Mouse (Mus musculus): ENCODE results near the gene Zbtb7b.
A peak's percentile ranks its signal among the peaks of the same experiment; 100 is the strongest.

Gene Zbtb7b

DNA sequence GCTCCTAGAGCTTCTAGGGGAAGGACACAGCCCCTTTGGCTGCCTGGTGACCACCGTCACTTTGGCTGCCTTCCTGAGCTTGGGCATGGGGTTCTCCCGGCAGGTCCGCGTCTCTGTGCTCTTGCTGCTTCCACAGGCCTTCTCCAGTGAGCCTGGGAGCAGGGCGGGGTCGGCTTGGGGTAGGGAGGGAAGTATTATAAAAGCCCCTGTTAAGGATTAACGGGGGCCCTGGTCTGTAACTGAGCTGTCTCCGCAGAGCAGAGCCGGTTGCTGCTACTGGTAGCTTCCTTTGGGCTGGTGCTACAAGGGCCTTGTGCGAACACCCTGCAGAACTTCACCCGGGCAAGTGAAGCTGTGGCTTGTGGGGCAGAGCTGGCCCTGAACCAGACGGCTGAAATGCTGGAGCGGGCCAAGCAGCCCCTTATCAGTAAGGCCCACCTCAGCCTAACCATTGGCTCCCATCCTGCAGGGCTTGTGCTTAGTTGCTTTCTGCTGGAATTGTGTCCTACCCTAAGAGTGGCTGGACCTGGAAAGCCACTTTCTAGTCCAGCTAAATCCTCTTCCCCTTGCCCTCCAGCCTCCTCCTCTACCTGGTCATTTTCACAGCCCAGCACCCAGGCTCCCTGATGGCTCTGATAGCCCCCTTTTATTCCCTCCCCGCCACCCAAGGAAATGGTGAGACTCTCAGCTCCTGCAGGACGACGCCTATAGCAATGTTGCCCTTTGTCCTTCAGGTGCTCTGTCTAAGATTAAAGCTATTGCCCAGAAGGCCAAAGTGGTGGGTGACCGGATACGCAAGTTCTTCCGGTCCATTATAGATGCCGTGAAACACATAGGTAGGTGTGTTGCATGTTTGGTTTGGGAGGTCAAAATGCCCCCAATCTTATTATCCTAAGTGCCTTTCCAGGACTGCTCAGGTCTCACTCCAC, 28.8 kb downstream of the Zbtb7b start:
- no peak for DNase-seq (ENCODE audit: low spot score)

- DNase-seq (ENCODE audit: low spot score) = no peak
These were observed 29.5 kb downstream of the Zbtb7b start, which contains the start of gene Dcst1 for GRCm38 (mm10) chr3:89365153-89365485. TSS of gene Dcst1 (minus strand) at chr3:89365253.

- no peak for DNase-seq (ENCODE audit: low spot score)
These were observed 29.9 kb downstream of the Zbtb7b start for GRCm38 (mm10) chr3:89364631-89365030.

- no peak for DNase-seq (ENCODE audit: low spot score)
These were observed 32.9 kb downstream of the Zbtb7b start, which contains the start of gene Dcst2 for GRCm38 (mm10) chr3:89361675-89362074. TSS of gene Dcst2 (plus strand) at chr3:89361975.

GRCm38 (mm10) chr3:89360237-89360636, 34.3 kb downstream of the Zbtb7b start:
- DNase-seq (ENCODE audit: low spot score) = no peak

GRCm38 (mm10) chr3:89359630-89360029, 34.9 kb downstream of the Zbtb7b start:
- DNase-seq (ENCODE audit: low spot score) = peak; percentile 59

DNA sequence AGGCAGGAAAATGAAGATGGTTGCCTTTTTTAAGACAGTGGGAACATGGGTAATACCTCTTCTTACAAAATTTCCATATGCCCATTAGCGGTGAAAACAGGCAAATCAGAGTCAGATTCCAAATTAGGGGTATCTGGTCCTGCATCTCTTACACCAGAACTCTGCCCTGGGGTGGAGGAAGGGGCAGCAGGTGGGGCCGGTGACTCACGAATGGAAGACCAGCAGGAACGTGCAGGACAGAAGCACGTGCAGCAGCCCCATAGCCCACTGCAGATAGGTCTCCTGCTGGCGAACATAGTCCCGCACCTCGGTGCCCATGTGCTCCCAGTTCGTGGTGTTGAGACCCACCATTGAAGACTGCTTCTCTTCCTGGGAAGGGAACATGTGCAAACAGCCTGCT, 38.5 kb downstream of the Zbtb7b start:
- DNase-seq (ENCODE audit: low spot score) = peak; percentile 50

DNA sequence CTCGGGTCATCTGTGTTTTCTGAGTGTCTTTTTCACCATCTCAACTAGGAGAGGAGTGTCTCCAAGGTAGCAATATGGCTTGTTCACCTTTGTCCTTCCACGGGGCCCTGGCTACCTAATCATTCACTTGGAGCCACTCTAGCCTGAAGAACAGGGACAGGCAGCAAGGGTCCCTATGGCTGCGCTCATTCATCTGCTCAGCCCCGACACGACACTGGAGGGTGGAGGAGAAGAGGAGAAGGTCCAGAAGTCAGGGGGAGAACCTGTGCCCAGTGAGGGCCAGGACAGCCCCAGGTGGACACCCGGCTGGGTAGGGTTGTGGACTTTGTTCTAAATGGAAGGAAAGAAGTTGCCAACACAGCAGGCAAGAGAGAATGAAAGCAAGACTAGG, 39.1 kb downstream of the Zbtb7b start:
- DNase-seq (ENCODE audit: low spot score) = no peak

- DNase-seq (ENCODE audit: low spot score) = peak; percentile 93
These were observed 39.6 kb downstream of the Zbtb7b start for GRCm38 (mm10) chr3:89354816-89355511.

DNA sequence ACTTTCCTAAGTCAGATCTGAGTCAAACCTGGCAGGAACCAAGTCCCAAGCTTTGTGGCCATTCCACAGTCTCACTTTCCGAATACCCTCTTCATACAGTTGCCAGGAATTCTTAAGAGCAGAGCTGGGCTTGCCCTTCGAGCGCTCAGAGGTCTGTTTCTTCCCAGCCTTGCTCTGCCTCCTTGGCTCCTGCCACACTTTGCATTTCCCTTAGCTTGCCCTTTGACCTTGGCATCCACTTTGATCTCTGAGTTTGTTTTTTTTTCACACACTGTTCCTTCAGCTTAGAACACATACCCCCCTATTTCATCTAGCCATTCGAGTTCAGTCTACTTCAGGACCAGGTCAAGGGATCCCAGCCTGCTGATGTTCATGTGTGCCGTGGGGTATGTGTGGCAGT, 43.3 kb downstream of the Zbtb7b start:
- no peak for DNase-seq (ENCODE audit: low spot score)

DNA sequence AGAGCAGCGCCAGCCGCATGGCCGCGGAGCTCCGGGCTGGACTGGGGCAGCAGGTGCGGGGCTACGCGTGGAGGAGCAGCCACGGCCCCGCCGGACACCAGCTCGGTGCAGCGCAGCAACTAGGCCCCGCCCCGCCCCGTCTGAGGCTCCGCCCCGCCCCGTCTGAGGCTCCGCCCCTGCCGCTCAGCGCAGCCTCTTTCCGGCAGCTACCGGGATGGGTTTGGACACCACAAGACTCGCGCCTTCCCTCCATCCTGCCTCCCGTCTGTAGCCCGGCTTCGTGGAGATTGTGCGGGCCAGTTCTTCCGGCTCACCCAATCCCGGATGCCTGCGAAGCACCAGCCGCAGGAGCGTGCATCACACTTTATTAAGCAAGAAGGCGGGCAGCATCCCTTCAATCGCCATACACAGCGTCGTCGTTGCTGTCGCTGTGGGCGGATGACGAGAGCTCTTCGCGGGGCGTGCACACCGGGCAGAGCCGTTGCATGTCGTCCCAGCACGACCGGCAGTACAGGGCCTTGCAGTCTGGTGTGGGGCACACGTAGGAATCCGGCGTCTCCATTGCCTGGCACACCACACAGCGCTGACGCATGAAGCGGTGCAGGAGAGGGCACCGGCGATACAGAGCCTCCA, 44.6 kb downstream of the Zbtb7b start, which contains the start of gene Adam15:
TSS of gene Adam15 (minus strand) at position 128 of the 633 bp plus-strand sequence.
- peak; percentile 95 for DNase-seq (ENCODE audit: low spot score)

GRCm38 (mm10) chr3:89348911-89349868, 45.4 kb downstream of the Zbtb7b start:
- peak; percentile 63 for DNase-seq (ENCODE audit: low spot score)

- no peak for DNase-seq (ENCODE audit: low spot score)
These were observed 46.7 kb downstream of the Zbtb7b start for GRCm38 (mm10) chr3:89347916-89348315.

- peak; percentile 32 for DNase-seq (ENCODE audit: low spot score)
These were observed 47.6 kb downstream of the Zbtb7b start for GRCm38 (mm10) chr3:89346815-89347540.

DNA sequence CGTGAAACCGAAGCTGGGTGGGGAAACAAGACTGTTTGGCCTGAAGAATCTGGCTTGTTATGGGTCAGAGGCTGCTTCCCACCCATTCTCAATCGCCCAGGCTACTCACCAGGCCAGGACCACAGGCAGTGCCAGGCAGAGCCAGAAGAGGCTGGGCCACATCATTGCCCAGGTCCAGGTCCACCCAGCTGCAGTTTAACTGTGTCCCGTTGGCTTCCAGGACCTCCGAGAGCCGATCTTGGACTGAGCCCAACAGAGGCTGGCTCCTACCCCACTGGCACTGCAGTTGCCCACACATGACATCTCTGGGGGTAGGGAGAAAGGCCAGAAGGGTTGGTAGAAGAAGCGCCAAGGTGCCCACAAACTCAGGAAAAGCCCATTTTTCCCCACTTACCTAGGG, 51.3 kb downstream of the Zbtb7b start:
- no peak for DNase-seq (ENCODE audit: low spot score)

DNA sequence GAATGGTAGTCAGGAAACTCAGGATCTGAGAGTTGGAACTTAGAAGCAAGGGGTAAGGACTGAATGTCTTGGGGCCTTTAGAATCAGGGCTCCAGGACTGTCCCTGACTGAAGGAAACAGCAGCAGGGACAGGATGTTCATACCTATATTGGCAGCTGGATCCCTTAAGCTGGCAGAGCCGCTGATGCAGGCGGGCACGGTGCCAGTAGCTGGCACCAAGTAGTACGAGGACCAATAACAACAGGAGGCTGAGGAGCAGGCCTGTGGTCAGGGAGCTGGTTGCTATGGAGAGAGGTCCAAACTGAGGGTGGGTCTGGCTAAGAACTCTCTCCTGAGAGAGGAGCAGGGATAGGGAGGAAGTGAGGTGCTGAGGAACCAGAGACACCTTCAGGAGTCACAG, 52.8 kb downstream of the Zbtb7b start:
- DNase-seq (ENCODE audit: low spot score) = peak; percentile 69

- peak; percentile 82 for DNase-seq (ENCODE audit: low spot score)
These were observed 54.1 kb downstream of the Zbtb7b start for GRCm38 (mm10) chr3:89340465-89340864.

- DNase-seq (ENCODE audit: low spot score) = peak; percentile 84
These were observed 55.2 kb downstream of the Zbtb7b start for GRCm38 (mm10) chr3:89339416-89339815.

DNA sequence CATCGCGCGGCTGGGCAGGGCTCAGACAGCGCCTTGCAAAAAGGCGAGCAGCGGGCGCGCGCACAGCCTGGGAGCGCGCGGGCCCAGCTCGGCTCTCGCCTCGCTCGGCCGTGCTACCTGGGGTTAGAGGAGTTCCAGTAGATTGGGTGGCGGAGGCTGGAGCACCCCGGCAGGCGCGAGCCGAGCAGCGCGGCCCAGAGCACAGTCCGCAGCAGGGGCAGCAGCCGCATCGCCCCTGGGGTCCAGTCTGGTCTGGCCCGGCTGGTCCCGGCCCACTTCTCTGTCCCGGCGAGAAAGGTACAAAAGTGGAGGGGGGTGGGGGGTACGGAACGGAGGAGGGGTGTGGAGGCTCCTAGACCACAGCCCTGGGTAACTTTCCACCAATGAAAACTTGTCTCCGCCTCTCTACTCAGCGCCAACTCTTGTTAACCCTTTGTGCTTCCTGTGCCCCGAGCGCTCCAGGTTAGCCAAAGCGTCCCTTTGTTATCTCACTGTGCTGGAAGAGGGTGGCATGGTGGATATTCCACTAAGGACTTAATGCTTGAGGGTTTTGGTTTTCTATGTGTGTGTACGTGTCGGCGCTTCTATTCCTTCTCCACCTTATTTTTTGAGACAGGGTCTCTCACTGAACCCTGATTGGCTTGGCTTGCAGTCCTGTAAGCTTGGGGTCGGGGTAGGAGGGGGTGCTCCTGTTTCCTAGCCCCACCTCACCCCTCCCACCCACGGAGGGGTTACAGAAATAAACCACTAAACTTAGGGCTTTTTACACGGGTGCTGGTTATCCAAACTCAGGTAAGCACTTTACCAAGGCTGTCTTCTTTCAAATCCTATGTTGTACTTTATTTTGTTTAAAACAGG, 56.6 kb downstream of the Zbtb7b start, which contains the start of gene Efna4:
TSS of gene Efna4 (minus strand) at position 308 of the 858 bp plus-strand sequence.
- DNase-seq (ENCODE audit: low spot score) = peak; percentile 60

Data from MN1 (cell line).